Mouse (Mus musculus) inflammation-experienced regulatory T-cells, adult 16 weeks (primary cell): ENCODE data around the gene Olfr733. TPM values are rescaled to one million over a fixed set of nuclear protein-coding genes. Genes with fewer than 3 reads are reported as not detected.

Source experiments
- polyA plus RNA-seq: library from polyadenylated mRNA; unstranded; fragments of 100-300 nt; shearing (Covaris generic); gene quantifications from one replicate; pipeline ENCODE4 v1.2.1, GENCODE M21; 2017

The Olfr733 gene
- polyA plus RNA-seq = not detected

DNA sequence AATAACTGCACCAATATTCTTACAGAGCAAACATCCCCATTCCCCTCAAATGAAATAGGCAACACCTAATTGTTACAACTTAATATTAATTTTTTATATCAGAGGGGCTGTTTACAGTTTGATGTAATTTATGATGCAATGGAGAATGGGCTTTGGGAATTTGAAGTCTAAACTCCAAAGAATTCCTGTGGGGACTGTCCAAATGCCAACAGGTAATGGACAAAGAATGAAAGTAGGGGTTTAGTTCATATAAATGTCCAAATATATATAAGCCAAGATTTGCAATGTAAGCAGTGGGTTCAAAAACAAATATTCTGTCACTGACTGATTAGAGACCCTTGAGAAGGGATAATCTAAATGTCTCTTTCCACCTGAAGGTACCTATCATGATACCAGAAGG lies at the start of gene Olfr733:
TSS of gene Olfr733 (minus strand) at position 101 of the 400 bp plus-strand sequence.

DNA sequence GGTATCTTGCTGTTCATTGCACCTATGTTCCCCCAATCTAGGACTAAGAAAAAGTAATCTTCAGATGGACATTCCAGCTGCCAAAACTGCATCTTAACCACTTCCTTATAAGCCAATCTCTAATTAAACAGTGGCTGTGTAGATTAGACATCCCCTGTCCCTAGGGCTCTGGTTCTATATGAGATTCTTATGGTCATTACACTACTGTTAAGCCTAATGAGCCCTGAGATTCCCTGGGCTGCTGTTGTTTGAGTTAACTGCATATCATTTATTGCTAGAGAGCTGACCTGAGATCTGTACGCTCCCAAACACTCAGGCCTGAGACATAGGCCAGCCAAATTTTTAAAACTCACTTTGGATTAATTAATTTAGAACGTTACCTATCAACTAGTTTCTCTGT lies 47.5 kb upstream of the Olfr733 start, which contains the start of gene Olfr735:
TSS of gene Olfr735 (minus strand) at position 77 of the 400 bp plus-strand sequence.

DNA sequence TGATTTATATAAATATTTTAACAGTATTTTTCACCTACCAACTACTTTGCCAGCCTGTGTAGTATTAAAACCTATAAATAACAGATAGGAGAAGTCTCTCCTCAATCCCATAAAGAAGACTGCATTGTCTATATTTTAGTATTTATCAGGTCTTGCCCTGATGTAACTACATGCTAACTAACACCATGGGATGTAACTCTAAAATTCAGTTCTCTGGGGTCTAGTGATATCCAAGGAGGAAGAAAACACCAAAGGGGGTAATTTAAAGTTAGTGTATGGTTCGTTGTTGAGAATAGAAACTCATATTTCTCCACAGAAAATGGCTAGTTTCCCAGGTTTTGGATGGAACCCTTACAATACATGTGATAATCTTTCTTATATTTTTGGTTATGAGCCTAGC lies 25.3 kb upstream of the Olfr733 start, which contains the start of gene Olfr734:
TSS of gene Olfr734 (minus strand) at position 101 of the 400 bp plus-strand sequence.

DNA sequence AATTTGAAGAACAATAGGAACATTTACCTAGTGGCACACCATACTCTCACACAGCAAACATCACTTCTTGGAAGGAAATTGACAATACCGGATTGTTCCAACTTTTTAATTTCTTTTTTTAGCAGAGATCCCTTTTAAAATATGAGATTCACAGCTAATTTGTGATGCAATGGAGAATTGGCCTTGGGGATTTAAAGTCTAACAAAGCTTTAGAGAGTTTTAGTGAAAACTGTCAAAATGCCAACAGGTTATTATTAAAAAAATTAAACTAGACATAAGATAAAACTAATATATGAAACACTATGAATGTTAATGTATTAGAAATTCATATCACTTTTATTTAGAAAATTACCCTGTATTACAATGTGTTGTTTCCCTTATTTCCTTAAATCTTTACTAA lies 17.2 kb downstream of the Olfr733 start, which contains the start of gene Olfr732:
TSS of gene Olfr732 (minus strand) at position 101 of the 400 bp plus-strand sequence.

Other genes starting within 250 kb of the Olfr733 start
- gene Olfr726, start 210.6 kb downstream of the Olfr733 start, polyA plus RNA-seq = not detected
- gene Olfr727, start 178.3 kb downstream of the Olfr733 start, polyA plus RNA-seq = not detected
- not detected for gene Olfr728, start 158.8 kb downstream of the Olfr733 start, polyA plus RNA-seq
- gene Olfr729, start 148.6 kb downstream of the Olfr733 start, polyA plus RNA-seq = not detected
- not detected for gene Olfr730, start 113.3 kb downstream of the Olfr733 start, polyA plus RNA-seq
- not detected for gene Olfr731, start 59.7 kb downstream of the Olfr733 start, polyA plus RNA-seq
- gene Olfr732, start 17.3 kb downstream of the Olfr733 start, polyA plus RNA-seq = not detected
- gene Olfr734, start 25.2 kb upstream of the Olfr733 start, polyA plus RNA-seq = not detected
- not detected for gene Olfr735, start 47.4 kb upstream of the Olfr733 start, polyA plus RNA-seq
- not detected for gene Tlr11, start 56.4 kb upstream of the Olfr733 start, polyA plus RNA-seq
- gene Olfr736, start 79.6 kb upstream of the Olfr733 start, polyA plus RNA-seq = not detected
- not detected for gene Olfr738, start 106.0 kb upstream of the Olfr733 start, polyA plus RNA-seq
- not detected for gene Olfr739, start 117.1 kb upstream of the Olfr733 start, polyA plus RNA-seq
- gene Olfr740, start 144.0 kb upstream of the Olfr733 start, polyA plus RNA-seq = not detected
- not detected for gene Olfr741, start 171.2 kb upstream of the Olfr733 start, polyA plus RNA-seq
- not detected for gene Olfr742, start 202.1 kb upstream of the Olfr733 start, polyA plus RNA-seq
- not detected for gene Olfr743, start 220.3 kb upstream of the Olfr733 start, polyA plus RNA-seq